Mouse (Mus musculus) heart, postnatal 0 days (tissue): ENCODE measurements at regions not wholly inside any gene's neighbourhood (a gene's known extent, or its start where the extent isn't known, plus 50 kb on each side); places are given as distances from the start of the nearest gene placed in this dataset.

Experiments used
- ATAC-seq: fragments of 200-750 bp; cut with Nextera tagmentation; 2 replicates; pipeline ENCODE4 v1.8.0; 2017; ENCODE audit warnings: low read depth, moderate number of reproducible peaks, moderate library complexity; ENCODE audit not compliant: insufficient read depth
- DNase-seq: peaks from one replicate; pipeline ENCODE4 v3.0.0-alpha.2; 2016; ENCODE audit warnings: low spot score
- H3K27ac ChIP-seq: fragments of 300-500 bp; sonication (generic); 2 replicates; pipeline ENCODE4 v1.5.1; 2014; ENCODE audit warnings: low read depth, mild to moderate bottlenecking
- H3K27me3 ChIP-seq: fragments of 300-500 bp; sonication (generic); 2 replicates; pipeline ENCODE4 v1.6.1; 2014; ENCODE audit warnings: low read length, mixed read lengths; ENCODE audit not compliant: control insufficient read depth, insufficient read depth
- H3K36me3 ChIP-seq: fragments of 300-500 bp; sonication (generic); replicated peaks from 2 replicates; pipeline ENCODE4 v1.6.1; 2014; ENCODE audit warnings: low read length, mixed read lengths; ENCODE audit not compliant: control insufficient read depth, insufficient read depth
- H3K4me1 ChIP-seq: fragments of 300-500 bp; sonication (generic); 2 replicates; pipeline ENCODE4 v1.6.1; 2014; ENCODE audit warnings: antibody characterized with exemption; ENCODE audit not compliant: control insufficient read depth, insufficient read depth
- H3K4me2 ChIP-seq: fragments of 300-500 bp; sonication (generic); 2 replicates; pipeline ENCODE4 v1.6.1; 2014; ENCODE audit warnings: low read depth, mild to moderate bottlenecking, low read length, moderate library complexity
- H3K4me3 ChIP-seq: fragments of 300-500 bp; sonication (generic); 2 replicates; pipeline ENCODE4 v1.5.1; 2014; ENCODE audit warnings: low read depth, low read length
- H3K9ac ChIP-seq: fragments of 300-500 bp; sonication (generic); replicated peaks from 2 replicates; pipeline ENCODE4 v1.6.1; 2014; ENCODE audit warnings: low read depth, low read length, mixed read lengths
- H3K9me3 ChIP-seq: fragments of 300-500 bp; sonication (generic); replicated peaks from 2 replicates; pipeline ENCODE4 v1.6.1; 2016; ENCODE audit warnings: low read length; ENCODE audit not compliant: control insufficient read depth
- CTCF ChIP-seq: IDR thresholded peaks from 2 replicates; pipeline ENCODE4 v1.5.1; 2016; ENCODE audit warnings: antibody characterized with exemption, control low read depth, low read depth
- EP300 ChIP-seq: IDR thresholded peaks from 2 replicates; pipeline ENCODE4 v1.6.1; 2016; ENCODE audit warnings: antibody characterized with exemption, low read depth
- WGBS: fragments of 180-500 bp; shearing (Covaris S2); extraction: QIAGEN DNeasy Blood & Tissue Kit; methylation state at CpG from one replicate; pipeline ENCODE4 v1.1.7; 2014; 5-methylcytosine and 5-hydroxymethylcytosine counted together

GRCm38 (mm10) chr8:126667721-126668656, 74.2 kb upstream of the Irf2bp2 start:
- H3K9ac ChIP-seq, result peak overlapping the region; percentile 58
- TF ChIP-seq EP300 (peak; percentile 98), CTCF (no peak)
- no peaks in the 10 kb centered on the region for H3K27me3 ChIP-seq
- peak overlapping the region; percentile 98 for H3K27ac ChIP-seq
- H3K4me3 ChIP-seq, result no peak overlapping the region
- ATAC-seq (peak; percentile 76), DNase-seq (peak; percentile 98)
- 17% methylated on average over 16 of the region's 16 CpGs for WGBS
- H3K36me3 ChIP-seq, result no peaks in the 10 kb centered on the region
- no peak overlapping the region for H3K4me2 ChIP-seq
- peaks cover 48% of the 10 kb centered on the region for H3K4me1 ChIP-seq
- H3K9me3 ChIP-seq, result no peaks in the 10 kb centered on the region

GRCm38 (mm10) chr8:126667086-126667720, 73.4 kb upstream of the Irf2bp2 start:
- no peak for ATAC-seq

DNA sequence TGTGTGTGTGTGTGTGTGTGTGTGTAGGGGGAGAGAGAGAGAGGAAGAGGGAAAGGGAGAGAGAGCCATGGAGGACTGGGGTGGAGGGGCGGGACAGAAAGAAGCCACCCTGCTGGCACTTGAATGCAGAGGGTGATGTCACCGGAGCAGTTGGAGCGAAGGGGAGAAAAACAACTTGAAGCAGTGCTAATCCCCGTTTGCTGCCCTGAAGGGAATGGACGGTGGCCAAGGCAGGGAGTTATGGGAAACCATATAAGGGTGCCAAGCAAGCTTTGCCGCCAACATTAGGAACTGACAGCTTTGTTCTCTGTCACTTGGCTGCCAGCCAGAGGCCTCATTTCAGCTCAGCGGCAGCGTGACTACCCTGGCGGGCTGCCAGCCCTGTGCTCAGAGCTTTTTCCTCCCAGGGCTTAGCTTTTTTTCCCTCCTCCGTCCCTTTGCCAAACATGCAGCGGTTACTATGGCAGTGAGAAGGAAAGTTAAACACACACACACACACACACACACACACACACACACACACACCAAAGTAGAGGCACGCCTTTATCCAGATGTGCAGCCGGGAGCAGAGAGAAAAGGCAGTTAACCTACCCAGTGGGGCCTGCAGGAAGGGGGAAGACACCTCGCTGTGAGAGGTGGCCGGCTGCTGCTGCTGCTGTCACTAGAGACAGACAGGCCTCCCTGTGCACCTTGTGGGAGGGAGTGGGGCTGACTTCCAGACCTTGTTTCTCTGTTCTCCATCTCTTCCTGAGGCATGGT, 72.7 kb upstream of the Irf2bp2 start:
- DNase-seq (peak; percentile 100), ATAC-seq (peak; percentile 82)
- no peak overlapping the region for H3K4me3 ChIP-seq
- 0% methylated on average over 14 of the region's 15 CpGs for WGBS
- no peaks in the 10 kb centered on the region for H3K9me3 ChIP-seq
- peak overlapping the region; percentile 43 for H3K4me2 ChIP-seq
- peak overlapping the region; percentile 58 for H3K9ac ChIP-seq
- TF ChIP-seq EP300 (peak; percentile 97), CTCF (no peak)
- peaks cover 62% of the 10 kb centered on the region for H3K4me1 ChIP-seq
- peak overlapping the region; percentile 98 for H3K27ac ChIP-seq
- no peaks in the 10 kb centered on the region for H3K36me3 ChIP-seq
- no peaks in the 10 kb centered on the region for H3K27me3 ChIP-seq

More at GRCm38 (mm10) chr8:126667086-126667720, 73.4 kb upstream of the Irf2bp2 start:
- Histone ChIP-seq H3K27ac (peak overlapping the region; percentile 98), H3K36me3 (no peaks in the 10 kb centered on the region), H3K4me2 (peak overlapping the region; percentile 16), H3K4me1 (peaks cover 55% of the 10 kb centered on the region), H3K9me3 (no peaks in the 10 kb centered on the region), H3K4me3 (no peak overlapping the region), H3K9ac (peak overlapping the region; percentile 58), H3K27me3 (no peaks in the 10 kb centered on the region)
- WGBS, result 29% methylated on average over 12 of the region's 12 CpGs
- no peak for DNase-seq
- no peak for TF ChIP-seq CTCF
- TF ChIP-seq EP300, result no peak

DNA sequence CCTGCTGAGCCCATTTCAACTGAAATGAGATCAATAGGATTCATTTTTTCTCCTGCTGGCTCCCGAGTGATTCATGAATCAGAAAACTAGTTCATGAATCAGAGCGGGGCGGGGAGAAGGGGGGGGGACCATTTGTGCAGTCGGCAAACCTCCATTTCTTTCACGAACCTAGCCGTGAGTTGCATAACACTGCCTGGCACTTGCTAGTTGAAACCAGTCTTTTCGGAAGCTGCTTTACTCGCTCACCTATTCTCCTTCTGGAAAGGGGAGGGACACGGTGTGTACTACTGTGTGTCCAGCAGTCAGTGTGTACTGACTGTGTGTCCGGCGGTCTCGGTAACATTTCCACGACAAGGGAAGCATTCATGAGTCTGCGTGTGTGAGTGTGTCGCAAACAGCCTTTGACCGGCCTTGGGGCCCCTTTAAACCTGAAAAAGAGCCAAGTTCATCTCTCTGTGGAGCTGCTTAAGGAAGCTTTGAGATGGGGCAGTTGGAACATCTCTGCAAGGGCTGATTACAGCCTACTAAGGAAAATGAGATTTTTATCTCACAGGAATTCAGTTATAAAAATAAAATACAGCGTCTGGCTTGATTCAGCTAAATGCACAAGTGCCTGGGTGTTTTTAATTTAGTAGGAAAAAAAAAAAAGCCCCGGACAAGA, 71.9 kb upstream of the Irf2bp2 start:
- TF ChIP-seq EP300 (no peak), CTCF (no peak)
- no peak for ATAC-seq
- Histone ChIP-seq H3K36me3 (no peaks in the 10 kb centered on the region), H3K27ac (peak overlapping the region; percentile 98), H3K9me3 (no peaks in the 10 kb centered on the region), H3K4me1 (peaks cover 70% of the 10 kb centered on the region), H3K27me3 (no peaks in the 10 kb centered on the region), H3K9ac (peak overlapping the region; percentile 22; the same call in 1 of the 2 replicates), H3K4me3 (no peak overlapping the region), H3K4me2 (peak overlapping the region; percentile 43)
- peak; percentile 75 for DNase-seq
- 22% methylated on average over 18 of the region's 18 CpGs for WGBS

DNA sequence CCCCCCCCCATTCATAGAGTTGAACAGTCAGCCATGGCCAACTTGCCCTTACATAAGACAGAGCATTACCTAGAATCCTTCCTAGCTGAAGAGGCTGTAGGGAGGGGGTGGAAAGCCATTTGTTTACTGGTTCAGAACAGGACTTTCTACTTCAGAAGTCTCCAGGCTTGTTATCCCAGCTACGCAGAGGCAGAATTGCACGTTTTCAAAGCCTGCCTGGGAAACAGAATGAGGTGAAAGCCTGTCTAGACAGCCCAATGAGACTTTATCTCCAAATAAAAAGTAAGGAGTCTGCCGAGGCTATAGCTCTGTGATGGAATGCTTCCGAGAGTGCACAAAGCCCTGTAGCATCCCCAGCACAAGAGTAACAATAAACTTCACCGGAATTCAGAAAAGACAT, 71.1 kb upstream of the Irf2bp2 start:
- peaks cover 78% of the 10 kb centered on the region for H3K4me1 ChIP-seq
- H3K9me3 ChIP-seq, result no peaks in the 10 kb centered on the region
- no peak overlapping the region for H3K4me2 ChIP-seq
- H3K9ac ChIP-seq, result no peak overlapping the region
- peak overlapping the region; percentile 98; the same call in 1 of the 2 replicates for H3K27ac ChIP-seq
- TF ChIP-seq CTCF (no peak), EP300 (no peak)
- H3K36me3 ChIP-seq, result no peaks in the 10 kb centered on the region
- ATAC-seq (no peak), DNase-seq (no peak)
- no peaks in the 10 kb centered on the region for H3K27me3 ChIP-seq
- H3K4me3 ChIP-seq, result no peak overlapping the region
- WGBS, result 71% methylated on average over 5 of the region's 5 CpGs
